Mouse (Mus musculus): Measurements from ENCODE around the gene Apex2.

DNA sequence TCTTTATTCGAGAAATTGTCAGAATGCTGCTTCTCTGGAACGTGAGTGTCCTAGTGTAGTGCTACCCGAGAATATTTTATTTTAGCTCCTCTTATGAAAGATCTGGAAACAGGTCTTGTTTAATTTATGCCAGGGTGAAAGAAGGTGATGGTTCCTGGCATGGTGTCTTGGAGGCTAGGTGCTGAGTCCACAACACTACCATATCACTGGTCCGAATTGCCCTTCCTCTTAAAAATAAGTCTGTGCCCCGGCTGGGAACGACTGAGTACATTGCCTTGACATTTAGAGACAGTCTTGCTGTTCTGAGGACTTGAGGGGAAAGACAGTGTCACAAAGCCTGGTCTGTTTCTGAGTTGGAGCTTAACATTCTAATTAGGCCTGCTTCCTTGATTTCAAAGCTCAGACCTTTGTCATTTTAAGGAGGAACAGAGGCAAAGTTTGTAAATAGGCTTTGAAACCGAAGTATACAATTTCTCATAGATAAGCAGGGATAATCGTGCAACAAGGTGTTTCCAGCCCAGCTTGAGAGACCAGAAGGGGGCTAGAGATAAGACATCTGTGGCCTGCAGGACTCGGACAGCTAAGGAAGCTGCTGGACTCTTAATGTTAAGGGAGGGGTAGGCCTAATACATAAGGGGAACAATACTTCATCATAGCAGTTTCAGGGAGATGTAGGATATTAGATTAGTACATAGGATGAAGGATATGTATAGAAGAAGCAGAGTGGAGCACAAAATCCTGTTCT is 5.5 kb upstream of the Apex2 start:
- TF ChIP-seq CTCF (IDR thresholded peaks at IDR 0.05; ENCODE audit: control insufficient read depth, insufficient read depth, insufficient read length): no peak
- TF ChIP-seq MAX (IDR thresholded peaks at IDR 0.05): no peak
- TF ChIP-seq FOSL1 (IDR thresholded peaks at IDR 0.05; ENCODE audit: insufficient read depth, low read length, poor library complexity, severe bottlenecking): no peak
- no peak for TF ChIP-seq USF1 (IDR thresholded peaks at IDR 0.05; ENCODE audit: low read depth)
- TF ChIP-seq CEBPB (IDR thresholded peaks at IDR 0.05; ENCODE audit: low read depth): no peak
- no peak for TF ChIP-seq MYOG (IDR thresholded peaks at IDR 0.05; ENCODE audit: control insufficient read depth, extremely low read depth, insufficient read length)
- TF ChIP-seq MYOD1 (IDR thresholded peaks at IDR 0.05; ENCODE audit: control insufficient read depth, insufficient read length, low read depth): no peak

Data from C2C12 (cell line).